Mouse (Mus musculus): Measurements from ENCODE around the gene Zdhhc16. TPM values are rescaled to one million over a fixed set of nuclear protein-coding genes. Genes with fewer than 3 reads are reported as not detected.

Gene Zdhhc16
- polyA plus RNA-seq, 1 experiment from 2014 or later, result 47.3 TPM

Other genes starting within 250 kb of the Zdhhc16 start
- 0.07 and 0.10 TPM in 2 replicates for gene Slit1, start 189.8 kb upstream of the Zdhhc16 start, polyA plus RNA-seq (2016; fragmentation: Nextera tagmentation; extraction: Ambion mirVana)
- 37.6 and 40.7 TPM in 2 replicates for gene Arhgap19, start 131.4 kb upstream of the Zdhhc16 start, polyA plus RNA-seq (2016; fragmentation: Nextera tagmentation; extraction: Ambion mirVana)
- 16.5 and 17.2 TPM in 2 replicates for gene Frat1, start 103.5 kb upstream of the Zdhhc16 start, polyA plus RNA-seq (2016; fragmentation: Nextera tagmentation; extraction: Ambion mirVana)
- gene Frat2, start 85.3 kb upstream of the Zdhhc16 start, polyA plus RNA-seq (2016; fragmentation: Nextera tagmentation; extraction: Ambion mirVana), result 12.0 and 14.0 TPM in 2 replicates
- gene Rrp12, start 37.3 kb upstream of the Zdhhc16 start, polyA plus RNA-seq (2016; fragmentation: Nextera tagmentation; extraction: Ambion mirVana), result 25.0 and 26.7 TPM in 2 replicates
- 355 and 377 TPM in 2 replicates for gene Pgam1, start 21.6 kb upstream of the Zdhhc16 start, polyA plus RNA-seq (2016; fragmentation: Nextera tagmentation; extraction: Ambion mirVana)
- 72.7 and 75.0 TPM in 2 replicates for gene Exosc1, start 57 bp upstream of the Zdhhc16 start, polyA plus RNA-seq (2016; fragmentation: Nextera tagmentation; extraction: Ambion mirVana)
- gene Mms19, start 47.7 kb downstream of the Zdhhc16 start, polyA plus RNA-seq (2016; fragmentation: Nextera tagmentation; extraction: Ambion mirVana), result 18.3 and 20.9 TPM in 2 replicates
- gene Ubtd1, start 48.3 kb downstream of the Zdhhc16 start, polyA plus RNA-seq (2016; fragmentation: Nextera tagmentation; extraction: Ambion mirVana), result 5.6 and 5.7 TPM in 2 replicates
- gene Ankrd2, start 102.5 kb downstream of the Zdhhc16 start, polyA plus RNA-seq (2016; fragmentation: Nextera tagmentation; extraction: Ambion mirVana), result 0.11 and 0.20 TPM in 2 replicates
- 11.6 and 11.9 TPM in 2 replicates for gene Hoga1, start 112.1 kb downstream of the Zdhhc16 start, polyA plus RNA-seq (2016; fragmentation: Nextera tagmentation; extraction: Ambion mirVana)
- gene 4933411K16Rik, start 118.8 kb downstream of the Zdhhc16 start, polyA plus RNA-seq (2016; fragmentation: Nextera tagmentation; extraction: Ambion mirVana), result 0.08 TPM in 1 of 2 replicates, not detected in the other
- 4.4 and 4.6 TPM in 2 replicates for gene Morn4, start 152.9 kb downstream of the Zdhhc16 start, polyA plus RNA-seq (2016; fragmentation: Nextera tagmentation; extraction: Ambion mirVana)
- gene Pi4k2a, start 157.0 kb downstream of the Zdhhc16 start, polyA plus RNA-seq (2016; fragmentation: Nextera tagmentation; extraction: Ambion mirVana), result 17.3 and 18.7 TPM in 2 replicates
- 14.7 and 14.9 TPM in 2 replicates for gene Avpi1, start 195.6 kb downstream of the Zdhhc16 start, polyA plus RNA-seq (2016; fragmentation: Nextera tagmentation; extraction: Ambion mirVana)
- gene Marveld1, start 213.9 kb downstream of the Zdhhc16 start, polyA plus RNA-seq (2016; fragmentation: Nextera tagmentation; extraction: Ambion mirVana), result 4.6 and 5.3 TPM in 2 replicates
- gene Zfyve27, start 230.5 kb downstream of the Zdhhc16 start, polyA plus RNA-seq (2016; fragmentation: Nextera tagmentation; extraction: Ambion mirVana), result 11.6 and 13.2 TPM in 2 replicates

Measured in liver, embryonic 12.5 days (tissue).